Mouse (Mus musculus): ENCODE measurements at regions not wholly inside any gene's neighbourhood (a gene's known extent, or its start where the extent isn't known, plus 50 kb on each side); places are given as distances from the start of the nearest gene placed in this dataset.
A peak's percentile ranks its signal among the peaks of the same experiment; 100 is the strongest.

- no peak overlapping the region for H3K4me2 ChIP-seq (replicated peaks; ENCODE audit: low read depth)
- no peaks in the 10 kb centered on the region for H3K4me1 ChIP-seq (replicated peaks; ENCODE audit: control insufficient read depth, insufficient read depth, low read length)
- no peak overlapping the region for H3K9ac ChIP-seq (ENCODE audit: low read depth, low read length)
- no peaks in the 10 kb centered on the region for H3K36me3 ChIP-seq (ENCODE audit: control insufficient read depth, insufficient read depth)
- TF ChIP-seq CTCF (IDR thresholded peaks at IDR 0.05; ENCODE audit: low read depth), result no peak
- 55% methylated on average over 20 of the region's 20 CpGs for WGBS
- no peak overlapping the region for H3K27ac ChIP-seq (ENCODE audit: low read depth, low read length)
- no peaks in the 10 kb centered on the region for H3K9me3 ChIP-seq (ENCODE audit: control insufficient read depth)
- no peaks in the 10 kb centered on the region for H3K27me3 ChIP-seq (replicated peaks; ENCODE audit: control insufficient read depth, insufficient read depth, low read length)
- H3K4me3 ChIP-seq (ENCODE audit: low read depth, low read length), result no peak overlapping the region
- peak; percentile 41; the same call in 1 of the 2 replicates for ATAC-seq
These were observed 292.7 kb upstream of the Zfp507 start for GRCm38 (mm10) chr7:36095258-36096130.

GRCm38 (mm10) chr7:36091132-36091531 is 288.3 kb upstream of the Zfp507 start:
- H3K4me2 ChIP-seq (replicated peaks; ENCODE audit: low read depth), result no peak overlapping the region
- no peak overlapping the region for H3K27ac ChIP-seq (ENCODE audit: low read depth, low read length)
- no peak for ATAC-seq
- TF ChIP-seq CTCF (IDR thresholded peaks at IDR 0.05; ENCODE audit: low read depth), result no peak
- 60% methylated on average over 9 of the region's 9 CpGs for WGBS
- no peak overlapping the region for H3K9ac ChIP-seq (ENCODE audit: low read depth, low read length)
- no peaks in the 10 kb centered on the region for H3K27me3 ChIP-seq (replicated peaks; ENCODE audit: control insufficient read depth, insufficient read depth, low read length)
- H3K9me3 ChIP-seq (ENCODE audit: control insufficient read depth), result no peaks in the 10 kb centered on the region
- no peak overlapping the region for H3K4me3 ChIP-seq (ENCODE audit: low read depth, low read length)
- H3K4me1 ChIP-seq (replicated peaks; ENCODE audit: control insufficient read depth, insufficient read depth, low read length), result no peaks in the 10 kb centered on the region
- H3K36me3 ChIP-seq (ENCODE audit: control insufficient read depth, insufficient read depth), result no peaks in the 10 kb centered on the region

- Histone ChIP-seq H3K27ac (ENCODE audit: low read depth, low read length) (no peak overlapping the region), H3K27me3 (replicated peaks; ENCODE audit: control insufficient read depth, insufficient read depth, low read length) (no peaks in the 10 kb centered on the region), H3K36me3 (ENCODE audit: control insufficient read depth, insufficient read depth) (no peaks in the 10 kb centered on the region), H3K9me3 (ENCODE audit: control insufficient read depth) (no peaks in the 10 kb centered on the region), H3K4me1 (replicated peaks; ENCODE audit: control insufficient read depth, insufficient read depth, low read length) (no peaks in the 10 kb centered on the region), H3K9ac (ENCODE audit: low read depth, low read length) (no peak overlapping the region), H3K4me2 (replicated peaks; ENCODE audit: low read depth) (no peak overlapping the region), H3K4me3 (ENCODE audit: low read depth, low read length) (no peak overlapping the region)
- WGBS, result 12% methylated on average over 22 of the region's 22 CpGs
- TF ChIP-seq CTCF (IDR thresholded peaks at IDR 0.05; ENCODE audit: low read depth), result no peak
- ATAC-seq, result no peak
These were observed 287.7 kb upstream of the Zfp507 start for GRCm38 (mm10) chr7:36090291-36091123.

DNA sequence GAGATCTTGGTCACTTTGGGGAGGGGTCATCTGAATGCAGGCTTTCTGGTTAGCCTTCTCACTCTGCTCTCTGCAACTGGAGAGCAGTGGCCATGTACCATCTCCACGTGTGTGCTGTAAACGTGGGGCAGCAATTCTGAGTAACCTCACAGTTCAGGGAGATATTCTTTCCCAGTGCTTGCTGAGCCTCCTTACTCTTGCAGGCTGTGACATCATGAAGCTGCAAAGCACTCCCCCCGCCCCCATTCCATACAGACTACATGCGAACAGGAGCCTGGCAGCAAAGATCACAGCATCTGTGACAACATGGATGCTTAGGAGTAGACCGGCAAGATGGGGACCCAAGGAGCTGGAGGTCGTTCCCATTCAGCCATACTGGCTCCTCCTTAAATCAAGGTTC is 284.8 kb upstream of the Zfp507 start:
- H3K9me3 ChIP-seq (ENCODE audit: control insufficient read depth), result no peaks in the 10 kb centered on the region
- TF ChIP-seq CTCF (IDR thresholded peaks at IDR 0.05; ENCODE audit: low read depth), result no peak
- H3K9ac ChIP-seq (ENCODE audit: low read depth, low read length), result no peak overlapping the region
- 84% methylated on average over 6 of the region's 6 CpGs for WGBS
- no peaks in the 10 kb centered on the region for H3K4me1 ChIP-seq (replicated peaks; ENCODE audit: control insufficient read depth, insufficient read depth, low read length)
- H3K36me3 ChIP-seq (ENCODE audit: control insufficient read depth, insufficient read depth), result no peaks in the 10 kb centered on the region
- ATAC-seq, result no peak
- no peak overlapping the region for H3K4me2 ChIP-seq (replicated peaks; ENCODE audit: low read depth)
- no peak overlapping the region for H3K27ac ChIP-seq (ENCODE audit: low read depth, low read length)
- H3K27me3 ChIP-seq (replicated peaks; ENCODE audit: control insufficient read depth, insufficient read depth, low read length), result no peaks in the 10 kb centered on the region
- H3K4me3 ChIP-seq (ENCODE audit: low read depth, low read length), result no peak overlapping the region

- Histone ChIP-seq H3K4me2 (replicated peaks; ENCODE audit: low read depth) (no peak overlapping the region), H3K27ac (ENCODE audit: low read depth, low read length) (no peak overlapping the region), H3K9ac (ENCODE audit: low read depth, low read length) (no peak overlapping the region), H3K4me1 (replicated peaks; ENCODE audit: control insufficient read depth, insufficient read depth, low read length) (no peaks in the 10 kb centered on the region), H3K9me3 (ENCODE audit: control insufficient read depth) (no peaks in the 10 kb centered on the region), H3K36me3 (ENCODE audit: control insufficient read depth, insufficient read depth) (no peaks in the 10 kb centered on the region), H3K4me3 (ENCODE audit: low read depth, low read length) (no peak overlapping the region), H3K27me3 (replicated peaks; ENCODE audit: control insufficient read depth, insufficient read depth, low read length) (no peaks in the 10 kb centered on the region)
- WGBS, result 46% methylated on average over 6 of the region's 6 CpGs
- ATAC-seq, result no peak
- TF ChIP-seq CTCF (IDR thresholded peaks at IDR 0.05; ENCODE audit: low read depth), result no peak
These were observed 275.9 kb upstream of the Zfp507 start for GRCm38 (mm10) chr7:36078666-36079065.

DNA sequence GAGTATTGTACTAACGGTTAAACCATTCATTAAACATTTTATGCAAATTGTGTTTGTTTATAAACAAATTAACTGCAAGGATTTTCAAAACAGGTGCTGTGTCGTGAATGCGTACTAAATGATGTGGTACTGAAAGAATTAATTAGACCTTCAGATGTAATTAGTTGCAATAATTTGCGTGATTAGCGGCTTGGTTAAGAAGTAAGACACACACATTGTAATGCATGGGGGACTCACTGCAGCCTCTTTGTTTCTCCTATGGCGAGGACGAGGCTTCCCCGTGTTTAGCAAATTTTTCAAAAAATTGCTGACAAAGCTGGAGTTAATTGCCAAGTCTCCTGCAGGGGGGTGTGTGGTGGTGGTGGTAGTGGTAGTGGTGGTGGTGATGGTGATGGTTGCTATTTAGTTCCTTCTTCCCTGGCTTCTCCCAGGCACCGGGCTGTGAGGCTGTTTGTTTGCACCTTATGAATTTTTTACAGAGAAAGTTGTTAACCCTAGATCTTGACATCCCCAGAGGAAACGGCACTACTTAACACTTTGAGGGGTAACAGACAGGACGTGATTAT is 275.4 kb upstream of the Zfp507 start:
- no peak for ATAC-seq
- Histone ChIP-seq H3K9ac (ENCODE audit: low read depth, low read length) (no peak overlapping the region), H3K36me3 (ENCODE audit: control insufficient read depth, insufficient read depth) (no peaks in the 10 kb centered on the region), H3K4me3 (ENCODE audit: low read depth, low read length) (no peak overlapping the region), H3K4me1 (replicated peaks; ENCODE audit: control insufficient read depth, insufficient read depth, low read length) (no peaks in the 10 kb centered on the region), H3K9me3 (ENCODE audit: control insufficient read depth) (no peaks in the 10 kb centered on the region), H3K4me2 (replicated peaks; ENCODE audit: low read depth) (no peak overlapping the region), H3K27ac (ENCODE audit: low read depth, low read length) (no peak overlapping the region), H3K27me3 (replicated peaks; ENCODE audit: control insufficient read depth, insufficient read depth, low read length) (no peaks in the 10 kb centered on the region)
- 65% methylated on average over 11 of the region's 11 CpGs for WGBS
- TF ChIP-seq CTCF (IDR thresholded peaks at IDR 0.05; ENCODE audit: low read depth), result no peak
